Mouse (Mus musculus) hindbrain, embryonic 12.5 days (tissue): ENCODE results near the gene Cyp11a1. TPM values are rescaled to one million over a fixed set of nuclear protein-coding genes. Genes with fewer than 3 reads are reported as not detected.

Experiments used
- ATAC-seq: fragments of 200-750 bp; cut with Nextera tagmentation; 2 replicates; pipeline ENCODE4 v1.8.0; 2017; ENCODE audit warnings: moderate TSS enrichment; ENCODE audit not compliant: low FRiP score
- H3K27ac ChIP-seq: fragments of 300-500 bp; sonication (generic); 2 replicates; pipeline ENCODE4 v1.5.1; 2016; ENCODE audit warnings: mild to moderate bottlenecking
- H3K27me3 ChIP-seq: fragments of 300-500 bp; sonication (generic); 2 replicates; pipeline ENCODE4 v1.6.1; 2016; ENCODE audit warnings: mild to moderate bottlenecking
- H3K36me3 ChIP-seq: fragments of 300-500 bp; sonication (generic); 2 replicates; pipeline ENCODE4 v1.6.1; 2016; ENCODE audit warnings: mild to moderate bottlenecking
- H3K4me1 ChIP-seq: fragments of 300-500 bp; sonication (generic); 2 replicates; pipeline ENCODE4 v1.6.1; 2016
- H3K4me2 ChIP-seq: fragments of 300-500 bp; sonication (generic); replicated peaks from 2 replicates; pipeline ENCODE4 v1.6.1; 2016; ENCODE audit warnings: mild to moderate bottlenecking
- H3K4me3 ChIP-seq: fragments of 300-500 bp; sonication (generic); 2 replicates; pipeline ENCODE4 v1.5.1; 2016; ENCODE audit warnings: mild to moderate bottlenecking
- H3K9ac ChIP-seq: fragments of 300-500 bp; sonication (generic); 2 replicates; pipeline ENCODE4 v1.6.1; 2016; ENCODE audit warnings: mild to moderate bottlenecking, moderate library complexity
- H3K9me3 ChIP-seq: fragments of 300-500 bp; sonication (generic); replicated peaks from 2 replicates; pipeline ENCODE4 v1.6.1; 2016; ENCODE audit warnings: mild to moderate bottlenecking
- WGBS: fragments of 180-500 bp; shearing (Covaris S2); methylation state at CpG from one replicate; pipeline ENCODE4 v1.1.7; 2016; 5-methylcytosine and 5-hydroxymethylcytosine counted together
- polyA plus RNA-seq: library from polyadenylated mRNA; unstranded; fragments of >200 nt; fragmentation: Nextera tagmentation; extraction: Ambion mirVana; gene quantifications from 2 replicates; pipeline ENCODE4 v1.2.1, GENCODE M21; 2016

Gene Cyp11a1
- polyA plus RNA-seq, 1 experiment from 2014 or later: 0.17 TPM

- H3K4me3 ChIP-seq: no peak overlapping the region
- no peak for ATAC-seq
- whole genome bisulfite sequencing: 85% methylated on average over 5 of the region's 5 CpGs
- H3K9ac ChIP-seq: no peak overlapping the region
- no peaks in the 10 kb centered on the region for H3K4me1 ChIP-seq
- no peaks in the 10 kb centered on the region for H3K36me3 ChIP-seq
- no peaks in the 10 kb centered on the region for H3K27me3 ChIP-seq
- H3K9me3 ChIP-seq: no peaks in the 10 kb centered on the region
- H3K27ac ChIP-seq: no peak overlapping the region
- no peak overlapping the region for H3K4me2 ChIP-seq
Measured at GRCm38 (mm10) chr9:57975200-57975821, 30.9 kb upstream of the Cyp11a1 start.

- Histone ChIP-seq H3K27me3 (no peaks in the 10 kb centered on the region), H3K9ac (no peak overlapping the region), H3K9me3 (no peaks in the 10 kb centered on the region), H3K36me3 (no peaks in the 10 kb centered on the region), H3K4me2 (no peak overlapping the region), H3K4me3 (no peak overlapping the region), H3K4me1 (no peaks in the 10 kb centered on the region), H3K27ac (no peak overlapping the region)
- no peak for ATAC-seq
- 89% methylated on average over 6 of the region's 6 CpGs for WGBS
Measured at GRCm38 (mm10) chr9:57978025-57978424, 28.2 kb upstream of the Cyp11a1 start.

GRCm38 (mm10) chr9:57978858-57979257 lies 27.4 kb upstream of the Cyp11a1 start:
- no peak overlapping the region for H3K27ac ChIP-seq
- H3K27me3 ChIP-seq: no peaks in the 10 kb centered on the region
- ATAC-seq: no peak
- H3K9me3 ChIP-seq: no peaks in the 10 kb centered on the region
- 75% methylated on average over 3 of the region's 3 CpGs for WGBS
- H3K4me2 ChIP-seq: no peak overlapping the region
- H3K9ac ChIP-seq: no peak overlapping the region
- no peak overlapping the region for H3K4me3 ChIP-seq
- no peaks in the 10 kb centered on the region for H3K4me1 ChIP-seq
- H3K36me3 ChIP-seq: no peaks in the 10 kb centered on the region

GRCm38 (mm10) chr9:57980570-57980969 lies 25.6 kb upstream of the Cyp11a1 start:
- Histone ChIP-seq H3K9me3 (no peaks in the 10 kb centered on the region), H3K27me3 (no peaks in the 10 kb centered on the region), H3K9ac (no peak overlapping the region), H3K4me2 (no peak overlapping the region), H3K36me3 (no peaks in the 10 kb centered on the region), H3K4me1 (no peaks in the 10 kb centered on the region), H3K27ac (no peak overlapping the region), H3K4me3 (no peak overlapping the region)
- WGBS: 85% methylated on average over 10 of the region's 10 CpGs
- ATAC-seq: no peak

GRCm38 (mm10) chr9:57985304-57985703 lies 20.9 kb upstream of the Cyp11a1 start:
- no peak overlapping the region for H3K4me2 ChIP-seq
- H3K4me3 ChIP-seq: no peak overlapping the region
- H3K36me3 ChIP-seq: no peaks in the 10 kb centered on the region
- no peak overlapping the region for H3K9ac ChIP-seq
- H3K9me3 ChIP-seq: no peaks in the 10 kb centered on the region
- no peaks in the 10 kb centered on the region for H3K4me1 ChIP-seq
- 94% methylated on average over 8 of the region's 8 CpGs for WGBS
- H3K27ac ChIP-seq: no peak overlapping the region
- H3K27me3 ChIP-seq: no peaks in the 10 kb centered on the region
- ATAC-seq: no peak

- Histone ChIP-seq H3K4me2 (no peak overlapping the region), H3K27ac (no peak overlapping the region), H3K36me3 (no peaks in the 10 kb centered on the region), H3K4me3 (no peak overlapping the region), H3K27me3 (no peaks in the 10 kb centered on the region), H3K9ac (no peak overlapping the region), H3K4me1 (no peaks in the 10 kb centered on the region), H3K9me3 (no peaks in the 10 kb centered on the region)
- 71% methylated on average over 7 of the region's 7 CpGs for WGBS
- no peak for ATAC-seq
Measured at GRCm38 (mm10) chr9:57986293-57986692, 19.9 kb upstream of the Cyp11a1 start.

- no peaks in the 10 kb centered on the region for H3K9me3 ChIP-seq
- 84% methylated on average over 2 of the region's 2 CpGs for WGBS
- peaks cover 2% of the 10 kb centered on the region; the same call in 1 of the 2 replicates for H3K4me1 ChIP-seq
- ATAC-seq: no peak
- H3K9ac ChIP-seq: no peak overlapping the region
- H3K4me3 ChIP-seq: no peak overlapping the region
- H3K27me3 ChIP-seq: no peaks in the 10 kb centered on the region; the same call in 1 of the 2 replicates
- H3K4me2 ChIP-seq: no peak overlapping the region
- H3K36me3 ChIP-seq: no peaks in the 10 kb centered on the region
- H3K27ac ChIP-seq: no peak overlapping the region
Measured at GRCm38 (mm10) chr9:57988098-57988497, 18.1 kb upstream of the Cyp11a1 start.

GRCm38 (mm10) chr9:57989309-57989708 lies 16.9 kb upstream of the Cyp11a1 start:
- ATAC-seq: no peak
- no peaks in the 10 kb centered on the region for H3K9me3 ChIP-seq
- no peak overlapping the region for H3K4me3 ChIP-seq
- no peak overlapping the region for H3K27ac ChIP-seq
- H3K4me2 ChIP-seq: no peak overlapping the region
- WGBS: 88% methylated on average over 6 of the region's 6 CpGs
- H3K4me1 ChIP-seq: peaks cover 6% of the 10 kb centered on the region; the same call in 1 of the 2 replicates
- H3K9ac ChIP-seq: no peak overlapping the region
- H3K36me3 ChIP-seq: no peaks in the 10 kb centered on the region
- H3K27me3 ChIP-seq: no peaks in the 10 kb centered on the region; the same call in 1 of the 2 replicates

GRCm38 (mm10) chr9:57990438-57991110 lies 15.6 kb upstream of the Cyp11a1 start:
- no peak for ATAC-seq
- Histone ChIP-seq H3K4me1 (peaks cover 6% of the 10 kb centered on the region; the same call in 1 of the 2 replicates), H3K9ac (no peak overlapping the region), H3K4me3 (no peak overlapping the region), H3K36me3 (no peaks in the 10 kb centered on the region), H3K9me3 (no peaks in the 10 kb centered on the region), H3K27ac (no peak overlapping the region), H3K27me3 (no peaks in the 10 kb centered on the region; the same call in 1 of the 2 replicates), H3K4me2 (no peak overlapping the region)
- 44% methylated on average over 10 of the region's 10 CpGs for WGBS

- Histone ChIP-seq H3K4me3 (no peak overlapping the region), H3K27ac (no peak overlapping the region), H3K4me2 (no peak overlapping the region), H3K36me3 (no peaks in the 10 kb centered on the region), H3K9me3 (no peaks in the 10 kb centered on the region), H3K27me3 (peaks cover 9% of the 10 kb centered on the region), H3K4me1 (peaks cover 6% of the 10 kb centered on the region; the same call in 1 of the 2 replicates), H3K9ac (no peak overlapping the region)
- WGBS: 83% methylated on average over 3 of the region's 3 CpGs
- ATAC-seq: no peak
Measured at GRCm38 (mm10) chr9:57992060-57992459, 14.2 kb upstream of the Cyp11a1 start.

- Histone ChIP-seq H3K27me3 (peaks cover 19% of the 10 kb centered on the region), H3K4me2 (no peak overlapping the region), H3K4me3 (no peak overlapping the region), H3K9me3 (no peaks in the 10 kb centered on the region), H3K4me1 (peaks cover 12% of the 10 kb centered on the region), H3K9ac (no peak overlapping the region), H3K27ac (no peak overlapping the region), H3K36me3 (no peaks in the 10 kb centered on the region)
- ATAC-seq: no peak
- WGBS: 47% methylated on average over 8 of the region's 8 CpGs
Measured at GRCm38 (mm10) chr9:57992781-57993591, 13.2 kb upstream of the Cyp11a1 start.

- WGBS: 38% methylated on average over 4 of the region's 4 CpGs
- Histone ChIP-seq H3K9ac (no peak overlapping the region), H3K36me3 (no peaks in the 10 kb centered on the region), H3K9me3 (no peaks in the 10 kb centered on the region), H3K4me3 (no peak overlapping the region), H3K4me2 (no peak overlapping the region), H3K4me1 (peaks cover 14% of the 10 kb centered on the region), H3K27me3 (peaks cover 24% of the 10 kb centered on the region), H3K27ac (no peak overlapping the region)
- ATAC-seq: no peak
Measured at GRCm38 (mm10) chr9:57995282-57995681, 10.9 kb upstream of the Cyp11a1 start.
